Mouse (Mus musculus) olfactory bulb, adult 2 months (tissue): ENCODE measurements around the gene Hcn2.

ENCODE experiments used
- CTCF ChIP-seq: fragments of 200-500 bp; IDR thresholded peaks from 2 replicates; pipeline ENCODE4 v1.5.1; 2012; ENCODE audit warnings: low read depth, mild to moderate bottlenecking, low read length, moderate library complexity; ENCODE audit not compliant: insufficient read depth
- POLR2A ChIP-seq: fragments of 200-500 bp; IDR thresholded peaks from 2 replicates; pipeline ENCODE4 v1.6.1; 2012; ENCODE audit warnings: mild to moderate bottlenecking, low read depth, low read length, moderate library complexity; ENCODE audit not compliant: insufficient read depth

DNA sequence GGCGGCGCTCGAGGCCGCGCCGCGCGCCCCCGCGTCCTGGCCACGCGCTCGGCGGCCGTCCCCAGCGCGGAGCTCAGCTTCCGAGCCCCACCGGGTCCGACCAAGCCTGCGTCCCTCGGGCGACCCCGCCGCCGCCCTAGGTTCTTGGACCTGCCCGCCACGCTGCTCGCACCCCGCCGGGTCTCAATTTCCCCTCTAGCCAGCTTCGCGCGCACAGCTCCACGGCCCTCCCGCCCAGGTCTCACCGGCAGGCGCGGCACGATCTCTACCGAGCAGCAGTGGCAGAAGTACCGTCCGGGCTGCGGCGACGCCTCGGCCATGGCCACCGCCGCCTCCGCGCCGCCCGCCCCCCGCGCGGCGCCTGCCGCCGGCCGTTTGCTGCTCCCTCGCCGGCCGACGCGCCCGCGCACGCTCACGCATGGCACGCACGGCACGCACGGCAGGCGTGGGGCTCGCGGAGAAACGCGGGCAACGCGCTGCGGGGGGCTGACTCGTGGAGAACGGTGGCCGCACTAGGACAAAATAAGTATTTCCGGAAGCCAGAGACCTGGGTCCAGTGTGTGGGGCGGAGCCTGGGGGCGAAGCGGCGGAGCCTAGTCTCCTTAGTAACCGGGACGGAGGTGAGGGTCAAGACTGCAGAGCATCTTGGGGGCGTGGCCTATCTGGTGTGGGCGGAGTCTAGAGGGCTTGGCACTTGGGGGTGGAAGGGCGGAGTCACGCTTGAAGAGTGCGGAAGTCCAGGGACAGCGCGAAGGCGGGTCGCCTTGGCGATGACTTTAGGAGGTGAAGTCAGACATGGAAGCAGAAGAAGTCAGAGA, 50.3 kb downstream of the Hcn2 start, which contains the start of gene Rnf126:
- TF ChIP-seq CTCF: no peak
- TF ChIP-seq POLR2A: peak; percentile 34
